Comparison of ENCODE assay signal across 9 mouse cellular contexts in genomic region chr1:72716926-72717325, GRCm38 (mm10). TPM values are rescaled to one million over a fixed set of nuclear protein-coding genes. Genes with fewer than 3 reads are reported as not detected.
DNase-seq lines count a peak whose midpoint lies in the region; TF ChIP-seq lines count a peak whose summit lies in the region.
"Had no signal": no experiment of that assay in that cellular context is flagged by ENCODE, and none has a peak within 500 bp of the region (broad histone marks: within the 10 kb centered on the region; RNA-seq: fewer than 3 reads in every experiment).

No protein-coding gene starts in this region.

- no peak overlapping the region for H3K4me2 ChIP-seq in CH12.LX (ENCODE audit: insufficient read depth, low read depth, poor library complexity, severe bottlenecking)

- peaks cover 22% of the 10 kb centered on the region for H3K79me2 ChIP-seq in CH12.LX (replicated peaks; ENCODE audit: control insufficient read depth, extremely low read depth, insufficient read depth, poor library complexity, severe bottlenecking)

- in situ Hi-C loops in CH12.LX (cut with MboI; ENCODE audit: low pct_ligation_motif_present, low pct_unique_long_range_greater_than_20kb, low sequenced_read_pairs): loop anchor here (5.0 kb wide), 1 partner anchor 130 kb away; no protein-coding TSS in a partner anchor

- H3K27me3 ChIP-seq in CH12.LX (replicated peaks): no peaks in the 10 kb centered on the region

- no peak overlapping the region for H3K4me3 ChIP-seq in CH12.LX (replicated peaks in 1 of 3; ENCODE audit: low read depth in 2 of 3, low read length in 2 of 3, poor library complexity in 1 of 3)
- H3K4me3 ChIP-seq in cortical plate, adult 2 months (ENCODE audit: insufficient read depth, low read length): no peak overlapping the region
- H3K4me3 ChIP-seq in lung, adult 2 months (replicated peaks; ENCODE audit: extremely low read depth, low read depth, low read length): no peak overlapping the region

- no peak overlapping the region for H3K9ac ChIP-seq in CH12.LX (ENCODE audit: insufficient read depth, low read depth)

- intact Hi-C loops in gastrocnemius, postnatal 14 days (cut with DNase I; ENCODE audit: low total_unique reads): no loop called here

- DNase-seq in CH12.LX (ENCODE audit: extremely low read depth): peak; percentile 87
- peak; percentile 63 to 90 for DNase-seq in adrenal gland, adult (ENCODE audit: inconsistent age in 2 of 2, low spot score in 1 of 2)
- peak; percentile 78 for DNase-seq in gastrocnemius, postnatal 14 days
- peak; percentile 32 to 86 for DNase-seq in layer of hippocampus, adult 18-20 months (ENCODE audit: low spot score in 2 of 2)
- DNase-seq in lung, adult 2 months: peak; percentile 55
- DNase-seq in right cerebral cortex, adult 2 months (ENCODE audit: low spot score in 2 of 2): peak; percentile 67 to 85
- DNase-seq in urinary bladder, postnatal 36 days (ENCODE audit: low spot score in 2 of 2): peak; percentile 67 to 70

- WGBS in lung, adult 2 months: 6% methylated on average over 5 of the region's 5 CpGs

- dilution Hi-C loops in CH12.LX (cut with MboI; ENCODE audit: extremely low pct_ligation_motif_present, extremely low pct_unique_long_range_greater_than_20kb, low sequenced_read_pairs): no loop called here

- no peak for TF ChIP-seq EP300 in CH12.LX (IDR thresholded peaks at IDR 0.05; ENCODE audit: low read length)

- H3K36me3 ChIP-seq in CH12.LX (replicated peaks in 1 of 2; ENCODE audit: control insufficient read depth in 1 of 2, insufficient read depth in 1 of 2, low read length in 1 of 2): peaks cover 35 to 79% of the 10 kb centered on the region in 2 experiments

- H3K4me1 ChIP-seq in CH12.LX (ENCODE audit: control insufficient read depth in 1 of 2, insufficient read depth in 2 of 2): peaks cover 0 to 36% of the 10 kb centered on the region in 2 experiments; a peak in 3 of 4 replicates
- H3K4me1 ChIP-seq in cortical plate, adult 2 months (ENCODE audit: control insufficient read depth, insufficient read depth, low read length): peaks cover 3% of the 10 kb centered on the region
- H3K4me1 ChIP-seq in lung, adult 2 months (ENCODE audit: control insufficient read depth, insufficient read depth, low read length): peaks cover 10% of the 10 kb centered on the region

- TF ChIP-seq CTCF in CH12.LX (conservative IDR thresholded peaks at IDR 0.05 in 1 of 2, IDR thresholded peaks at IDR 0.05 in 1 of 2; ENCODE audit: low read depth in 2 of 2, low read length in 2 of 2): peak; percentile 92 to 95
- TF ChIP-seq CTCF in cortical plate, adult 2 months (IDR thresholded peaks at IDR 0.05; ENCODE audit: extremely low read depth, insufficient read depth, low read length): peak; percentile 85
- peak; percentile 59 for TF ChIP-seq CTCF in lung, adult 2 months (IDR thresholded peaks at IDR 0.05; ENCODE audit: insufficient read depth, low read length)

- H3K27ac ChIP-seq in CH12.LX (ENCODE audit: insufficient read depth, low read depth): no peak overlapping the region
- H3K27ac ChIP-seq in cortical plate, adult 2 months (ENCODE audit: insufficient read depth, low read length): no peak overlapping the region

- no peak for TF ChIP-seq POLR2A in CH12.LX (IDR thresholded peaks at IDR 0.05; ENCODE audit: low read depth, low read length)
- no peak for TF ChIP-seq POLR2A in cortical plate, adult 2 months (IDR thresholded peaks at IDR 0.05; ENCODE audit: extremely low read depth, insufficient read depth, low read length)
- no peak for TF ChIP-seq POLR2A in lung, adult 2 months (IDR thresholded peaks at IDR 0.05; ENCODE audit: borderline replicate concordance, extremely low read depth, low read depth, low read length)

- H3K9me3 ChIP-seq in CH12.LX (replicated peaks; ENCODE audit: low read length): peaks cover 1% of the 10 kb centered on the region

- TF ChIP-seq RAD21 in CH12.LX (IDR thresholded peaks at IDR 0.05; ENCODE audit: low read depth, low read length): peak; percentile 75

TF ChIP-seq in CH12.LX, 34 proteins besides CTCF, POLR2A, EP300 and RAD21:
- TF ChIP-seq E2F4 (IDR thresholded peaks at IDR 0.05; ENCODE audit: insufficient replicate concordance, low read depth, low read length) (no peak), IRF4 (IDR thresholded peaks at IDR 0.05; ENCODE audit: low read depth, low read length) (0 out of 2 replicates have a peak, but pooled peaks have one; percentile 16), NELFE (IDR thresholded peaks at IDR 0.05; ENCODE audit: low read depth, low read length) (peak; percentile 38; the same call in 1 of the 2 replicates), ZKSCAN1 (IDR thresholded peaks at IDR 0.05; ENCODE audit: borderline replicate concordance, low read depth, low read length) (no peak), NRF1 (IDR thresholded peaks at IDR 0.05; ENCODE audit: low read depth, low read length) (no peak), MEF2A (IDR thresholded peaks at IDR 0.05; ENCODE audit: borderline replicate concordance, low read depth, low read length) (no peak), UBTF (IDR thresholded peaks at IDR 0.05; ENCODE audit: low read depth, low read length) (no peak), KAT2A (IDR thresholded peaks at IDR 0.05; ENCODE audit: insufficient replicate concordance, low read length) (no peak), MYC (IDR thresholded peaks at IDR 0.05; ENCODE audit: low read depth, low read length) (peak; percentile 62; the same call in 1 of the 2 replicates), ZC3H11A (IDR thresholded peaks at IDR 0.05; ENCODE audit: low read depth, low read length) (peak; percentile 52; the same call in 1 of the 2 replicates), JUND (conservative IDR thresholded peaks at IDR 0.05; ENCODE audit: low read depth, low read length) (no peak), MAX (IDR thresholded peaks at IDR 0.05; ENCODE audit: low read length) (no peak), POLR2AphosphoS2 (IDR thresholded peaks at IDR 0.05; ENCODE audit: low read depth, low read length) (no peak), CHD2 (IDR thresholded peaks at IDR 0.05; ENCODE audit: low read length) (no peak), SMC3 (IDR thresholded peaks at IDR 0.05; ENCODE audit: low read depth, low read length) (peak; percentile 97), ELF1 (IDR thresholded peaks at IDR 0.05; ENCODE audit: low read depth, low read length) (no peak)

RNA-seq across cellular contexts. Expression of gene Rpl37a, which starts 5.8 kb away (rescaled TPM):
- total RNA-seq in CH12.LX (2012; rRNA removed): 2,433 and 2,459 TPM in 2 replicates
- total RNA-seq in CH12.LX (2014; rRNA removed): 1,302 and 1,462 TPM in 2 replicates
- 1,181 and 1,419 TPM in 2 replicates for polyA plus RNA-seq in CH12.LX (2012; ENCODE audit: insufficient read length, low read depth)
- 789 and 839 TPM in 2 replicates for polyA plus RNA-seq in cortical plate, adult 2 months (2012; rRNA removed)
- total RNA-seq in gastrocnemius, postnatal 14 days (2021): 100 to 1,000 TPM; 731 to 785 TPM
- 100 to 1,000 TPM; 616 to 669 TPM for total RNA-seq in layer of hippocampus, adult 18-20 months (2021)
- 483 and 531 TPM in 2 replicates for polyA plus RNA-seq in lung, adult 2 months (2012; rRNA removed)

RNA-seq across cellular contexts. Expression of gene Ankar, which starts 16.5 kb away (rescaled TPM):
- not detected in 2 replicates for total RNA-seq in CH12.LX (2012; rRNA removed)
- not detected in 2 replicates for total RNA-seq in CH12.LX (2014; rRNA removed)
- not detected in 2 replicates for polyA plus RNA-seq in CH12.LX (2012; ENCODE audit: insufficient read length, low read depth)
- not detected in 2 replicates for polyA plus RNA-seq in cortical plate, adult 2 months (2012; rRNA removed)
- not detected for total RNA-seq in gastrocnemius, postnatal 14 days (2021)
- not detected for total RNA-seq in layer of hippocampus, adult 18-20 months (2021)
- polyA plus RNA-seq in lung, adult 2 months (2012; rRNA removed): not detected in 2 replicates
- total RNA-seq: left cerebral cortex, adult 8-10 months had no signal
